ENCODE assay signal across 8 mouse cellular contexts in the genomic region with DNA sequence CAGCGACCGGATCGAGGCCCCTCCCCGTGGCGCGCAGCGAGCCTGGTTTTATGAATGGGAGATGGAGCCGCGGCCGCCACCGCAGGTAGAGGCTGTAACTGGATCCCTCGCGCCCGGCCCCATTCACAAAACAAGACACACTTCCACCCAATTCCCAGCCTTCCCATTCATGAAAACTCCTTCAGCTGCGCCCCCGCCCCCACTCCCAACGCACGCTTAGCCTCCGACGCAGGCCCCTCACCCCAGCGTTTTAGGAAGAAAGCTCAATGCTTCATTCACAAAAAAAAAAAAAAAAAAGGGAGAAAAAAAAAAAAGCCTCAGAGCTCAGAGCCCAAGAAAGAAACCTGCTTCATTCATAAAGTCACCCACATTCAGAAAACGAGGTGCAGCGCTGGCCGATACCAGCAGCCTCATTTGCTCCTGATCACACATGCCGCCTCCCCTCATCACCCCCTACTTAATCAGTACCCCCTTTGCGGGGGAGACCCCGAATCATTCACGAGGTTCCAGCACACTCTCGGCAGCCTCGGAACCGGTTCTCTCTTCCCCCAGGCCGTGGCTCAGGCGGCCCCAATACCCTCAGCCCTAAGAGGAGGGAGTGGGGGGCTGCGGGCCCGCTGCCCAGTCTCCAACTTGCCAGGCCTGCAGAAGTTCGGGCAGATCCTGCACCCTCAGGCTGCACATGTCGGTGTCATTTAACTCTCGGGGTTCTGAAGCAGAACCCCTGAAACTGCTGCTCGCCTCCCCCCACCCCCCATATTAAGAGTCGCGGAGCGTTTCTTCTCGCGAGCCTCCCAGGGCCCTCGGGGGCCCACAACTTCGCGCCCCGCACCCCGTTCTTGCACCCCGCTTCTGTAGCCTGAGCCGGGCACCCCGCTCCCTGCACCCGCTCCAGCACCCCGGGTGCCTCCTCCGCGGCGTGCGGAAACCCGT. TPM values are rescaled to one million over a fixed set of nuclear protein-coding genes. Genes with fewer than 3 reads are reported as not detected.
DNase-seq lines count a peak whose midpoint lies in the region; ATAC-seq and TF ChIP-seq lines count a peak whose summit lies in the region.

No protein-coding gene starts in this region.

- peak; percentile 45 for ATAC-seq in embryonic facial prominence, embryonic 11.5 days (replicated peaks; ENCODE audit: insufficient number of reproducible peaks, low FRiP score, low TSS enrichment, low read depth)
- peak; percentile 36 for ATAC-seq in kidney, embryonic 14.5 days (ENCODE audit: low FRiP score, low TSS enrichment)
- no peak; the same call in 1 of the 2 replicates for ATAC-seq in stomach, postnatal 0 days (ENCODE audit: low FRiP score, low TSS enrichment)

- no peaks in the 10 kb centered on the region; the same call in 1 of the 2 replicates for H3K4me1 ChIP-seq in embryonic facial prominence, embryonic 11.5 days (ENCODE audit: control insufficient read depth, insufficient read depth, low read length)
- H3K4me1 ChIP-seq in kidney, embryonic 14.5 days (ENCODE audit: control insufficient read depth, insufficient read depth, low read length) = peaks cover 20% of the 10 kb centered on the region
- H3K4me1 ChIP-seq in stomach, postnatal 0 days (replicated peaks; ENCODE audit: control insufficient read depth, insufficient read depth) = peaks cover 2% of the 10 kb centered on the region; the same call in 1 of the 2 replicates

- peak overlapping the region; percentile 65 for H3K27ac ChIP-seq in embryonic facial prominence, embryonic 11.5 days (replicated peaks; ENCODE audit: low read depth, low read length)
- H3K27ac ChIP-seq in kidney, embryonic 14.5 days (ENCODE audit: low read depth, low read length) = peak overlapping the region; percentile 83
- peak overlapping the region; percentile 76 for H3K27ac ChIP-seq in stomach, postnatal 0 days (replicated peaks)

- H3K27me3 ChIP-seq in embryonic facial prominence, embryonic 11.5 days (ENCODE audit: control insufficient read depth, insufficient read depth, low read length) = no peaks in the 10 kb centered on the region
- H3K27me3 ChIP-seq in kidney, embryonic 14.5 days (ENCODE audit: control insufficient read depth, insufficient read depth, low read length) = no peaks in the 10 kb centered on the region
- no peaks in the 10 kb centered on the region for H3K27me3 ChIP-seq in stomach, postnatal 0 days (ENCODE audit: control insufficient read depth, insufficient read depth, low read length)

- H3K4me3 ChIP-seq in embryonic facial prominence, embryonic 11.5 days (ENCODE audit: low read depth, low read length) = peak overlapping the region; percentile 81
- H3K4me3 ChIP-seq in kidney, embryonic 14.5 days (ENCODE audit: low read length) = peak overlapping the region; percentile 87
- H3K4me3 ChIP-seq in stomach, postnatal 0 days (ENCODE audit: low read depth, low read length) = peak overlapping the region; percentile 78

- DNase-seq in 416B (ENCODE audit: low read depth) (peak; percentile 73), liver (peak; percentile 71)
- peak; percentile 83 for DNase-seq in adrenal gland, adult 2 months
- peak; percentile 95 for DNase-seq in embryonic facial prominence, embryonic 11.5 days (ENCODE audit: low spot score)
- peak; percentile 29 to 34 for DNase-seq in heart, adult 9 months (ENCODE audit: low spot score in 2 of 2)
- DNase-seq in naive thymus-derived CD4-positive, alpha-beta T cell, adult 2 months (ENCODE audit: low read depth) = peak; percentile 56
- DNase-seq in stomach, postnatal 0 days (ENCODE audit: low spot score) = peak; percentile 81

- H3K36me3 ChIP-seq in embryonic facial prominence, embryonic 11.5 days (replicated peaks; ENCODE audit: control insufficient read depth, insufficient read depth, low read depth, low read length) = no peaks in the 10 kb centered on the region
- H3K36me3 ChIP-seq in kidney, embryonic 14.5 days (ENCODE audit: control insufficient read depth, insufficient read depth, low read length) = peaks cover 5% of the 10 kb centered on the region; the same call in 1 of the 2 replicates
- H3K36me3 ChIP-seq in stomach, postnatal 0 days (ENCODE audit: control insufficient read depth, insufficient read depth, low read length) = no peaks in the 10 kb centered on the region

- H3K9ac ChIP-seq in embryonic facial prominence, embryonic 11.5 days (replicated peaks; ENCODE audit: low read length) = peak overlapping the region; percentile 72
- peak overlapping the region; percentile 85 for H3K9ac ChIP-seq in kidney, embryonic 14.5 days (ENCODE audit: low read depth, low read length)
- peak overlapping the region; percentile 79 for H3K9ac ChIP-seq in stomach, postnatal 0 days (ENCODE audit: low read length)

- under 1% methylated on average over 58 of the region's 59 CpGs for WGBS in embryonic facial prominence, embryonic 11.5 days
- under 1% methylated on average over 58 of the region's 59 CpGs for whole genome bisulfite sequencing in kidney, embryonic 14.5 days
- WGBS in stomach, postnatal 0 days = under 1% methylated on average over 53 of the region's 59 CpGs

- H3K9me3 ChIP-seq in embryonic facial prominence, embryonic 11.5 days (replicated peaks; ENCODE audit: control insufficient read depth, low read length) = no peaks in the 10 kb centered on the region
- no peaks in the 10 kb centered on the region for H3K9me3 ChIP-seq in kidney, embryonic 14.5 days (ENCODE audit: control insufficient read depth, low read length)
- H3K9me3 ChIP-seq in stomach, postnatal 0 days (ENCODE audit: control insufficient read depth, low read length) = no peaks in the 10 kb centered on the region

- H3K4me2 ChIP-seq in embryonic facial prominence, embryonic 11.5 days (ENCODE audit: low read depth, low read length) = peak overlapping the region; percentile 92
- H3K4me2 ChIP-seq in kidney, embryonic 14.5 days (replicated peaks; ENCODE audit: low read depth, low read length) = peak overlapping the region; percentile 75
- H3K4me2 ChIP-seq in stomach, postnatal 0 days (replicated peaks; ENCODE audit: low read depth) = peak overlapping the region; percentile 93

- TF ChIP-seq CTCF in stomach, postnatal 0 days (IDR thresholded peaks at IDR 0.05; ENCODE audit: low read depth) = no peak

- no peak for TF ChIP-seq EP300 in stomach, postnatal 0 days (optimal IDR thresholded peaks at IDR 0.05)

RNA-seq across cellular contexts. Expression of a gene that starts 0.8 kb away (rescaled TPM):
- 10 to 100 TPM; 24.5 to 34.1 TPM for total RNA-seq in adrenal gland, adult 2 months (2021)
- polyA plus RNA-seq in adrenal gland, adult 2 months (2012; rRNA removed) = 15.6 and 17.4 TPM in 2 replicates
- polyA plus RNA-seq in embryonic facial prominence, embryonic 11.5 days (2014; fragmentation: Nextera tagmentation; extraction: Ambion mirVana) = 30.6 and 35.1 TPM in 2 replicates
- polyA plus RNA-seq in kidney, embryonic 14.5 days (2014; fragmentation: Nextera tagmentation; extraction: Ambion mirVana) = 43.0 and 68.0 TPM in 2 replicates
- 6.0 and 6.3 TPM in 2 replicates for polyA plus RNA-seq in stomach, postnatal 0 days (2015; fragmentation: Nextera tagmentation; extraction: Ambion mirVana)

Comparison
In these comparisons a context has a peak if more than half of its experiments do, and no peak if none do; other contexts are left out.
1. DNase-seq: peak in every context shown above with its lines; median percentile 95 in embryonic facial prominence, embryonic 11.5 days; 83 in adrenal gland, adult 2 months; 81 in stomach, postnatal 0 days; 73 in 416B; 71 in liver; 56 in naive thymus-derived CD4-positive, alpha-beta T cell, adult 2 months; 32 in heart, adult 9 months.